Mouse (Mus musculus) ES-Bruce4 (cell line): ENCODE results near the gene Nrbp1. TPM values are rescaled to one million over a fixed set of nuclear protein-coding genes. Genes with fewer than 3 reads are reported as not detected.

Source experiments
- H3K27ac ChIP-seq: 2 replicates; pipeline ENCODE4 v1.5.1; 2012; ENCODE audit warnings: low read length, inconsistent platforms; ENCODE audit not compliant: insufficient read depth
- H3K27me3 ChIP-seq: 2 replicates; pipeline ENCODE4 v1.6.1; 2012; ENCODE audit warnings: mild to moderate bottlenecking, low read length, inconsistent platforms; ENCODE audit not compliant: control insufficient read depth, poor library complexity, insufficient read depth, severe bottlenecking
- H3K36me3 ChIP-seq: 2 replicates; pipeline ENCODE4 v1.6.1; 2012; ENCODE audit warnings: inconsistent platforms, mild to moderate bottlenecking, low read length, moderate library complexity; ENCODE audit not compliant: control insufficient read depth, poor library complexity, insufficient read depth, severe bottlenecking
- H3K4me1 ChIP-seq: one replicate; pipeline ENCODE4 v1.8.1; 2011; ENCODE audit warnings: low read length; ENCODE audit not compliant: control insufficient read depth, insufficient read depth
- H3K4me3 ChIP-seq: 2 replicates; pipeline ENCODE4 v1.5.1; 2011; ENCODE audit warnings: low read depth, mild to moderate bottlenecking, low read length
- H3K9ac ChIP-seq: 2 replicates; pipeline ENCODE4 v1.6.1; 2012; ENCODE audit warnings: low read depth, mild to moderate bottlenecking, inconsistent platforms; ENCODE audit not compliant: poor library complexity, severe bottlenecking
- H3K9me3 ChIP-seq: replicated peaks from 2 replicates; pipeline ENCODE4 v1.6.1; 2012; ENCODE audit warnings: mild to moderate bottlenecking, low read length, inconsistent platforms; ENCODE audit not compliant: control insufficient read depth, poor library complexity, insufficient read depth, severe bottlenecking
- CTCF ChIP-seq: IDR thresholded peaks from one replicate; pipeline ENCODE4 v1.8.1; 2011; ENCODE audit warnings: low read depth, low read length
- EP300 ChIP-seq: IDR thresholded peaks from 2 replicates; pipeline ENCODE4 v1.6.1; 2011; ENCODE audit warnings: low read depth, low read length; ENCODE audit not compliant: insufficient read depth
- POLR2A ChIP-seq: IDR thresholded peaks from one replicate; pipeline ENCODE4 v1.8.1; 2011; ENCODE audit warnings: low read length; ENCODE audit not compliant: insufficient read depth
- polyA plus RNA-seq: library from polyadenylated mRNA; stranded (reverse); fragments of >200 nt; gene quantifications from 2 replicates; pipeline ENCODE4 v1.2.4, GENCODE M21; 2011; ENCODE audit warnings: low read depth; ENCODE audit not compliant: missing spikeins, insufficient read depth, insufficient read length

Gene Nrbp1
- polyA plus RNA-seq, 1 experiment, result 68.6 TPM

- Histone ChIP-seq H3K27me3 (no peaks in the 10 kb centered on the region), H3K27ac (no peak overlapping the region), H3K36me3 (no peaks in the 10 kb centered on the region), H3K9ac (peak overlapping the region; percentile 85), H3K4me3 (peak overlapping the region; percentile 94), H3K9me3 (no peaks in the 10 kb centered on the region), H3K4me1 (no peaks in the 10 kb centered on the region)
- TF ChIP-seq CTCF (no peak), EP300 (no peak), POLR2A (no peak)
Measured at GRCm38 (mm10) chr5:31241522-31242034, 914 bp downstream of the Nrbp1 start.

GRCm38 (mm10) chr5:31242191-31242590, 1.5 kb downstream of the Nrbp1 start:
- Histone ChIP-seq H3K27ac (no peak overlapping the region), H3K4me1 (no peaks in the 10 kb centered on the region), H3K9me3 (no peaks in the 10 kb centered on the region), H3K9ac (peak overlapping the region; percentile 85), H3K4me3 (no peak overlapping the region), H3K27me3 (no peaks in the 10 kb centered on the region), H3K36me3 (no peaks in the 10 kb centered on the region)
- TF ChIP-seq EP300 (no peak), POLR2A (no peak), CTCF (no peak)

DNA sequence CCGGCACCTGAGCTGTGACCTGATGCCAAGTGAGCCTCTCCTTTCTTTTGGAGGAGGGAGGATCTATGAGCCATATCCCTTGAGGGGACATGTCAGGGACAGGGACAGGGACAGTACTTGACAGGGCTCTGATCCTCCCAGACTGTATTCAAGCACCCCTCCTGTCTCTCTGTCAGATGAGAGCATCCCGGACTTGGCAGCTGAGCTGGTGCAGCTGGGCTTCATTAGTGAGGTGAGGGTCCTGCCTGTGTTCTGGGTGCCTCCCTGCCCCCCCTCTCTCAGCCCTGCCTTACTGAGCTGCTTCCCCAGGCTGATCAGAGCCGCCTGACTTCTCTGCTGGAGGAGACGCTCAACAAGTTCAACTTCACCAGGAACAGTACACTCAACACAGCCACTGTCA, 10.1 kb downstream of the Nrbp1 start:
- Histone ChIP-seq H3K9me3 (no peaks in the 10 kb centered on the region), H3K4me1 (peaks cover 2% of the 10 kb centered on the region), H3K4me3 (no peak overlapping the region), H3K27me3 (no peaks in the 10 kb centered on the region), H3K27ac (no peak overlapping the region), H3K9ac (no peak overlapping the region), H3K36me3 (peaks cover 8% of the 10 kb centered on the region; the same call in 1 of the 2 replicates)
- TF ChIP-seq EP300 (no peak), POLR2A (no peak), CTCF (no peak)

- Histone ChIP-seq H3K36me3 (peaks cover 8% of the 10 kb centered on the region; the same call in 1 of the 2 replicates), H3K27me3 (no peaks in the 10 kb centered on the region), H3K27ac (no peak within 1 kb of the TSS), H3K9ac (peak within 1 kb of the TSS; percentile 11), H3K4me3 (peak within 1 kb of the TSS; percentile 54), H3K9me3 (no peaks in the 10 kb centered on the region), H3K4me1 (peaks cover 2% of the 10 kb centered on the region)
- no peak for TF ChIP-seq EP300
- TF ChIP-seq POLR2A, result no peak
- TF ChIP-seq CTCF, result no peak
Measured at GRCm38 (mm10) chr5:31251541-31252101, 11.0 kb downstream of the Nrbp1 start, which contains the start of gene Krtcap3. TSS of gene Krtcap3 (plus strand) at chr5:31251691.

DNA sequence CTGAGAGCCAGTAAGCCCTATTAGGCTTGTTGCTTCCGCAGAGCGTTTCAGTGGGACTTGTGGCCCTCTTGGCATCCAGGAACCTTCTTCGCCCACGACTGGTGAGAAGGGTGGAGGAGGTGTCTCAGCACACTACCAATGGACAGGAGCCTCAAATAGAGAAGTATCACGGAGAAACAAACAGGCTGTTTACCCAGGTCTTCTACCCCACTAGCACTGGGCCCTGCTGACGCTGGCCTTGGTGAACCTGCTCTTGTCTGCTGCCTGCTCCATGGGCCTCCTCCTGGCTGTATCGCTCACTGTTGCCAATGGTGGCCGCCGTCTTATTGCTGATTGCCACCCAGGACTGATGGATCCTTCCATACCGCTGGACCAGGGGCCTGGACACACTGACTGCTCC, 11.5 kb downstream of the Nrbp1 start:
- H3K36me3 ChIP-seq, result peaks cover 8% of the 10 kb centered on the region; the same call in 1 of the 2 replicates
- TF ChIP-seq EP300, result no peak
- no peak for TF ChIP-seq POLR2A
- TF ChIP-seq CTCF, result no peak
- no peaks in the 10 kb centered on the region for H3K9me3 ChIP-seq
- no peaks in the 10 kb centered on the region for H3K27me3 ChIP-seq
- H3K9ac ChIP-seq, result peak overlapping the region; percentile 11
- no peak overlapping the region for H3K27ac ChIP-seq
- H3K4me1 ChIP-seq, result peaks cover 2% of the 10 kb centered on the region
- peak overlapping the region; percentile 54 for H3K4me3 ChIP-seq

DNA sequence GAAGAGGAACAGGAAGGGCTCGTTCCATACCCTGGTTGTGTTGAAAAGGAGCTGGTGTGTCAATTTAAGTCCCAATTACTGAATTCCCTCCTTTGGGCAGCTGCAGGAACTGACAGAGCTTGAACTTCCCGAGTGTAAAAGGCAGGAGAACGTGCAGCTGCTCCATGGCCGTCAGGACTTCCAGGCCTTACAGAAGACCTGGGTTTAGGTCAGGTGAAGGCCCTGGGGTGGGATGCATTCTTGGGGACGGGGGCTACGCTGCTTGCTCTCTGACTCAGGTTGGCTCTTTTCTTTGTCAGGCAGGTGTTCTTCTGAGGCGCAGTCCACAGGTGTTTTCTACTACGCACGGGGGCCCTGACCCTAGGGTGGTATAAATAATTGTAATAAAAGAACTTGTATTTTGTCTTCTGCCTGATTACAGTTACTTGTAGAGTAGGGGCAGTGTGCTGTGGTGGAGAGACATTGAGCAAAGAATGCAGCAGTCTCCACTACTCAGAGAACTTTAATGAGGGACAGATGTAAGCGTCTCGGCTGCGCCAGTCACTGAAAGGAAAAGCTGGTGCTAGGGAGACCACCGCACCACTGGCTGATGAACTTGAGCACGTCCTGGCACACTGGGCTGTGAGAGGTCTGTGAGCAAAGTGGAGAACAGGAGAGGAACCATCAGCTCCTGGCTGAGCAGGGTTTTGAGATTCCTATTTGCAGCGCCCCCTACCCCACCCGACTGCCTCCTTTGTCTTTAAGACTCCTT, 12.3 kb downstream of the Nrbp1 start:
- Histone ChIP-seq H3K9ac (no peak overlapping the region), H3K36me3 (peaks cover 8% of the 10 kb centered on the region; the same call in 1 of the 2 replicates), H3K27ac (no peak overlapping the region), H3K27me3 (no peaks in the 10 kb centered on the region), H3K4me1 (peaks cover 2% of the 10 kb centered on the region), H3K9me3 (no peaks in the 10 kb centered on the region), H3K4me3 (no peak overlapping the region)
- TF ChIP-seq POLR2A (no peak), CTCF (peak; percentile 39), EP300 (no peak)
